Mouse (Mus musculus) cortical plate, adult 2 months (tissue): ENCODE measurements around the gene Atpaf2. TPM values are rescaled to one million over a fixed set of nuclear protein-coding genes. Genes with fewer than 3 reads are reported as not detected.

Source experiments
- H3K27ac ChIP-seq: fragments of 200-500 bp; 2 replicates; pipeline ENCODE4 v1.5.1; 2012; ENCODE audit warnings: low read length, control low read depth, inconsistent platforms; ENCODE audit not compliant: insufficient read depth
- H3K4me1 ChIP-seq: fragments of 200-500 bp; 2 replicates; pipeline ENCODE4 v1.6.1; 2011; ENCODE audit warnings: low read length; ENCODE audit not compliant: control insufficient read depth, insufficient read depth
- H3K4me3 ChIP-seq: fragments of 200-500 bp; 2 replicates; pipeline ENCODE4 v1.5.1; 2011; ENCODE audit warnings: mild to moderate bottlenecking, low read length, control low read depth; ENCODE audit not compliant: insufficient read depth
- CTCF ChIP-seq: fragments of 200-500 bp; IDR thresholded peaks from 2 replicates; pipeline ENCODE4 v1.5.1; 2011; ENCODE audit warnings: mild to moderate bottlenecking, control low read depth, low read length; ENCODE audit not compliant: insufficient read depth; ENCODE audit errors: extremely low read depth
- POLR2A ChIP-seq: fragments of 200-500 bp; IDR thresholded peaks from 2 replicates; pipeline ENCODE4 v1.6.1; 2011; ENCODE audit warnings: mild to moderate bottlenecking, low read length, control low read depth; ENCODE audit not compliant: insufficient read depth; ENCODE audit errors: extremely low read depth
- polyA plus RNA-seq: library from polyadenylated mRNA; depleted of rRNA; stranded (reverse); fragments of >200 nt; gene quantifications from 2 replicates; pipeline ENCODE4 v1.2.3, GENCODE M21; 2012

Gene Atpaf2
- polyA plus RNA-seq, 1 experiment, result 29.8 TPM

- Histone ChIP-seq H3K4me3 (no peak overlapping the region), H3K4me1 (no peaks in the 10 kb centered on the region), H3K27ac (no peak overlapping the region)
- TF ChIP-seq POLR2A (no peak), CTCF (no peak)
Observed at GRCm38 (mm10) chr11:60435133-60435532, 16.9 kb upstream of the Atpaf2 start.

- TF ChIP-seq POLR2A (no peak), CTCF (no peak)
- H3K4me1 ChIP-seq, result no peaks in the 10 kb centered on the region
Observed at GRCm38 (mm10) chr11:60433501-60433900, 15.2 kb upstream of the Atpaf2 start.

GRCm38 (mm10) chr11:60427628-60428027, 9.4 kb upstream of the Atpaf2 start:
- H3K27ac ChIP-seq, result no peak overlapping the region
- no peak overlapping the region for H3K4me3 ChIP-seq
- no peaks in the 10 kb centered on the region for H3K4me1 ChIP-seq
- no peak for TF ChIP-seq POLR2A

More at GRCm38 (mm10) chr11:60433501-60433900, 15.2 kb upstream of the Atpaf2 start:
- Histone ChIP-seq H3K27ac (no peak overlapping the region), H3K4me3 (no peak overlapping the region)

GRCm38 (mm10) chr11:60426417-60426816, 8.2 kb upstream of the Atpaf2 start:
- no peak overlapping the region for H3K4me3 ChIP-seq
- no peak overlapping the region for H3K27ac ChIP-seq
- H3K4me1 ChIP-seq, result peaks cover 1% of the 10 kb centered on the region
- no peak for TF ChIP-seq POLR2A

GRCm38 (mm10) chr11:60423006-60423405, 4.7 kb upstream of the Atpaf2 start:
- no peak overlapping the region for H3K4me3 ChIP-seq
- peaks cover 3% of the 10 kb centered on the region for H3K4me1 ChIP-seq
- TF ChIP-seq POLR2A, result no peak
- TF ChIP-seq CTCF, result no peak
- H3K27ac ChIP-seq, result no peak overlapping the region

GRCm38 (mm10) chr11:60422046-60422668, 3.9 kb upstream of the Atpaf2 start:
- H3K4me3 ChIP-seq, result no peak overlapping the region
- H3K4me1 ChIP-seq, result peaks cover 3% of the 10 kb centered on the region
- TF ChIP-seq POLR2A (no peak), CTCF (peak; percentile 8; the same call in 1 of the 2 replicates)

GRCm38 (mm10) chr11:60418473-60418803, 181 bp upstream of the Atpaf2 start:
- H3K4me3 ChIP-seq, result peak overlapping the region; percentile 57
- no peak overlapping the region for H3K27ac ChIP-seq
- peaks cover 7% of the 10 kb centered on the region for H3K4me1 ChIP-seq
- TF ChIP-seq POLR2A (no peak), CTCF (no peak)

More at GRCm38 (mm10) chr11:60422046-60422668, 3.9 kb upstream of the Atpaf2 start:
- H3K27ac ChIP-seq, result no peak overlapping the region

- Histone ChIP-seq H3K4me1 (peaks cover 7% of the 10 kb centered on the region), H3K27ac (peak within 1 kb of the TSS; percentile 62; the same call in 1 of the 2 replicates), H3K4me3 (peak within 1 kb of the TSS; percentile 57)
- TF ChIP-seq CTCF, result no peak
- peak; percentile 75 for TF ChIP-seq POLR2A
Observed at GRCm38 (mm10) chr11:60416963-60417716, 1.1 kb downstream of the Atpaf2 start, which contains the start of gene Gid4. Gene Gid4, plus strand, starts transcription at chr11:60417145.

- Histone ChIP-seq H3K4me1 (peaks cover 6% of the 10 kb centered on the region), H3K27ac (no peak overlapping the region), H3K4me3 (peak overlapping the region; percentile 57)
- TF ChIP-seq POLR2A (no peak), CTCF (no peak)
Observed at GRCm38 (mm10) chr11:60416590-60416962, 1.7 kb downstream of the Atpaf2 start.

- Histone ChIP-seq H3K4me1 (peaks cover 4% of the 10 kb centered on the region), H3K4me3 (no peak overlapping the region), H3K27ac (no peak overlapping the region)
- no peak for TF ChIP-seq CTCF
- TF ChIP-seq POLR2A, result no peak
Observed at GRCm38 (mm10) chr11:60412921-60413320, 5.3 kb downstream of the Atpaf2 start.
